Mouse (Mus musculus) thymus, adult 18-20 months (tissue): ENCODE results near the gene Tfip11.
A peak's percentile ranks its signal among the peaks of the same experiment; 100 is the strongest.

ENCODE experiments used
- DNase-seq, 2 experiments: peaks; one replicate each; pipeline ENCODE4 v3.0.0; 2022; ENCODE audit warnings: mixed read lengths in 2 of 2

The Tfip11 gene

DNA sequence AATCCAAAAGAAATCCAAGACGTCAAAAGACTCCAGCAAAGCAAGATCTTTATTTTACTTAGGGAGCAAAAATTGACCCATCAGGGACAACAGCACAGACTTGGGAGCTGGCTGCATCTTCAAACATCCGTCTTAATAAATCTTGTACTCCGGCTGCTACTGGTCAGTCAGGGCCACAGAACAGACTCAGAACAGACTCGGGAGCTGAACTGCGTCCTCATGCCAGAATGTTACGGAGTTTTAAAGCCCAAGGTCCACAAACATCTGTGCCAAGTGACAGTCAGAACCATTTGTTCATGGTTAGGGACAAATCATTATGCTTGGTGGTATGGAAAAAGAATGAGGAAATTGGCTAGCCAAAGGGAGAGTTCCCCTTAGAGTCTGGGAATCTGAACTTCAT is 2.9 kb upstream of the Tfip11 start:
- no peak for DNase-seq

- DNase-seq: peak; percentile 43 to 51
These were observed 1.3 kb upstream of the Tfip11 start for GRCm38 (mm10) chr5:112324637-112325545.

GRCm38 (mm10) chr5:112326446-112327009 is 370 bp downstream of the Tfip11 start:
- DNase-seq: no peak

DNA sequence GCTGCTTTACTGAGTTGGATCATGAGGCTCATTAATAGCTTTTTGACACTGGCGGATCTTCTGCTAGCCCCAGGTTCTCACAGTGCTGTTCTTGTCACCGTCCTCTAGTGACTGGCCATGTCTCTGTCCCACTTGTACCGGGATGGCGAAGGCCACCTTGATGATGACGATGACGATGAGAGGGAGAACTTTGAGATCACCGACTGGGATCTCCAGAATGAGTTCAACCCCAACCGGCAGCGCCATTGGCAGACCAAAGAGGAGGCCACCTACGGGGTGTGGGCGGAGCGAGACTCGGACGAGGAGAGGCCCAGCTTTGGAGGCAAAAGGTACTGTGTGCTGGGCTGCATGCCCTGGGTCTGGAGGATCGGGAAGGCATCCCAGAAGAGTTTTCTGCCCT is 1.7 kb downstream of the Tfip11 start:
- DNase-seq: no peak

- no peak for DNase-seq
These were observed 3.8 kb downstream of the Tfip11 start for GRCm38 (mm10) chr5:112329805-112330564.

DNA sequence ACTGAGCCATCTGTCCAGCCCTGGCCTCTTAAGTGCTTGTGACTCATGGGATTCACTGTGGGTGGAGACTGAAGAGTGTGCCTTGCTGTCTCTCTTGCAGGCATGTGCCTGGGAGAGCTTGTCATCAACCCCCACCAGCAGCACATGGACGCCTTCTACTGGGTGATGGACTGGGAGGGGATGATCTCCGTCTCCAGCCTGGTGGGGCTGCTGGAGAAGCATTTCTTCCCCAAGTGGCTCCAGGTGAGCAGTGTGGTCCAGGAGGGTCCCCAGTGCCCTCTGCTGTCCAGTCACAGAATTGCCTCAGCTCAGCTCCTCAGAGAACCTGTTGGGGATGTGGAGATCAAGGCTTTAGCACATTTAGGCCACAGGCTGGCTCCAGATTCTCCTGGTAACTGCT is 9.3 kb downstream of the Tfip11 start:
- DNase-seq: peak in 1 of 2 experiments; percentile 32

GRCm38 (mm10) chr5:112337004-112337403 is 10.8 kb downstream of the Tfip11 start:
- DNase-seq: no peak

GRCm38 (mm10) chr5:112339215-112339614 is 13.1 kb downstream of the Tfip11 start:
- DNase-seq: no peak

DNA sequence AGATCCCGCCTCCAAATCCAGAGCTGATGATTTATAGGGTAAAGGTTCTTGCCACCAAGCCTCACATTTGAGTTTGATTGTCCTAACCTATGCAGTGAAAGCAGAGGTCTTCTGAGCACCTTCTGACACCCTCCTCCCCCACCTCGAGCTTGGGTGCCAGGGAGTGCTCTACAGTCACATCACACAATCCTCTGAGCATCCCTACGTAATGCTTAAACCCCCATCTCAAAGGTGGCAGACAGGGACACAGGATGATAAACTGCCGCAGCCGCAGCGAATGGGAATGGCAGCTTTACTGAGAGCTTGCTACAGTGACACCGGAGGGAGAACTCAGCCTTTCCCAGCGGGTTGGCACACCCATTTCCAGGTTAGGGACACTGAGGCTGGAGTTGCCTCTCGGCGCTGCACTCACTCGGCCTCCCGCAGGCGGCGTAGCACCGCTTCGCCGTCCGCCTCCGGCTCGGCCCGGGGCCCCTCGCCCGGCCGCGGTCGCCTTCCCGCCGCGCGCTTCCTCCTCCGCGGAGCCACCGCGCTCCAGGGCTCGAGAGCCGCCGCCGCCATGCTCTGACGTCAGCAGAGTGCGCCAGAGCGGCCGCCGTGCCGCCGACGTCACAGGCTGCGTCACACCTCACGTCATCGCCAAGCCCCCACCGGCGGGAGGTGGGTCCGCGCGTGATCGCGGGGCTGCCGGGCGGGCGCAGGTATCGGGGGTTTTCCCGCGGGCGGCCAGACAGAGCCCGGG is 16.5 kb downstream of the Tfip11 start, which contains the start of the genes Srrd and Hps4:
Gene Srrd, minus strand, starts transcription at position 578 of the 742 bp plus-strand sequence.
Gene Hps4, plus strand, starts transcription at position 621 of the 742 bp plus-strand sequence.
- peak; percentile 67 to 72 for DNase-seq

GRCm38 (mm10) chr5:112343205-112343595 is 17.0 kb downstream of the Tfip11 start:
- DNase-seq: no peak

DNA sequence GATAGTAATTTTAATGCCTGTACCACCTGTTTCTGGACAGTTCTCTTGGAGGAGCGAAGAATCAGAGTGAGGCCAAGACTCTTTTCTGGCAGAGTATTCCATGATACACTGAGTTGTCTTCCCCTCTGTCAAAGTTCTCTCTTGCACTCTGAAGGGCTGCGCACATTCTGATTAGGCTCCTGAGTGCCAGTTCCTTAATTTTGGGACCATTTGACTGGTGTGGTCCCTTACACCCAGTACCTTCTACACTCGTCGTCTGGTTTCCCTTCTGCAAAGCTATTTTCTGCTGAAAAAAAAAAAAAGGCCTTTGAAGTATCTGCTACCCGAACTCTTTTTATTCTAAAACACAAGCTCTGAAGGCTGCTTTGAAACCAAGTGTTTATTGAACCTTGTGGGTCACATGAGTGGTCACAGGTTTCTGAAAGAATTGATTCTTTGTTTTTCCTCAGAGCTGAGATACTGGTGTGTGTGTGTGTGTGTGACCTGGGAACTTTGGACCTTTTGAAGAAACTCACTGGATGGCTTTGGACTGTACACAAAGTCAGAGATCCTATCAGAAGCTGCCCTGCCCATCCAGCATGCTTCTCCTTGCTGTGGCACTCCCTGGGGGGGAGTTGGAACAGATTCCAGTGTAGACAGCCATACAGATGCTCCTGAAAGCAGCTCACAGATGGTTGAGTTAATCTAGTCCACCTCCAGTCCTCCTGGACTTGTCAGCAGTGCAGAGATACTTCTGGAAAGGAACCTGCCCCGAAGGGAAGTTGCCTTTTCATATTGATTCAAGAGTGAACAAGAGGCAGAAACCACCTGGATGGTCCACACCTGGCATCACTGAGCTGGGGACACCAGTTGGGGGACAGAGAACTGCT is 18.2 kb downstream of the Tfip11 start:
- DNase-seq: no peak

DNA sequence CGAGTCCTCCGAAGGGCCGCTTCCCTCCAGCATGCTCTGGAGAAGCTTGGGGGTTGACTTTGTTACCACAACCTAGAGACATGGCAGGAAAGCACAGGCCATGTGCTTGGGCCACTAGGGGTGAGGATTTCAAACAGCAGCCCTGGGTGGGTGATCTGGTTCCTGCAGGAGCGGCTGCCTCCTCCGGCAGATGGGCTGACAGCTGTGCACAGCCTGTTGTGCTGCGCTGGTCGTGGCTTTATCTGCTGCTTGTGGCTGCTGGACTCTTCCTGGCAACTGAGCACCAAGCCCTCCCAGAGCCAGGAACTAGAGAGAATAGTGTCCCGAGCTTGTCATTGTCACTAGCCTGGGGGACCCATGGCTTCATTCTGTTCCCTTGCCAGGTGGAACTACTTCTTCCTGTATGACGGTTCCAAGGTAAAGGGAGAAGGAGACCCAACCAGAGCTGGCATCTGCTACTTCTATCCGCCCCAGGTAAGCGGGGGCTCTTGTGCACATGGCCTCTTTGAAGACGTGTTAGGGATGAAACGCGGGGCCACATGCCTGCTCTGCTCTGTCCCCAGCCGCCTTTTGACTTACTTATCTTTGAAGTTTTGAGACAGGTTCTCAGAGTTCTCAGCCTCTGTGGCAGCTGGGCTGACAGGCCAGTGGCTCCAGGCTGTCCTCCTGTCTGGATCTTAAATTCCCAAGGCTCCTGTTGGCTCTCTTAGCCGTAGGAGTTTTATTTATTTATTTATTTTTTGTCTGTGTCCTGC is 20.2 kb downstream of the Tfip11 start:
- DNase-seq: no peak

GRCm38 (mm10) chr5:112349169-112349568 is 23.0 kb downstream of the Tfip11 start:
- DNase-seq: no peak

DNA sequence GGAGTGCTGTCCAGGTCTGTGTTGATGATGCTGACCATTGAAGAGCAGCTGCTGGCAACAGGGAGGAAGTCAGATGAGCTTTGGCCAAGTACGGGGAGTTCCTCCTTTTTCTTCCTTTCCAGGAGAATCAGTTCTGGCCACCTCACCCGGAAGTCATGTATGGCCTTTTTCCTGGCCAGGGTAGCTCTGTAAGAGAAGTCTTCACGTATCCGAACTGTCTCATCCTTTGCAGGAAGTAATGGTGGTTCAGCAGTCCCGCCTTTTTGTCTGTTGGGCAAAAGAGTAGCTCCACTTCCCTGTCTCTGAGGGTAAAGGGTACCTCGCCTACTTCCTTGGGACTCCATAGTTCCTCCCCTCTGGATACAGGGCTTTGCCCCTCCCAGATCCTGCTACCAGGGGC is 29.3 kb downstream of the Tfip11 start:
- no peak for DNase-seq

DNA sequence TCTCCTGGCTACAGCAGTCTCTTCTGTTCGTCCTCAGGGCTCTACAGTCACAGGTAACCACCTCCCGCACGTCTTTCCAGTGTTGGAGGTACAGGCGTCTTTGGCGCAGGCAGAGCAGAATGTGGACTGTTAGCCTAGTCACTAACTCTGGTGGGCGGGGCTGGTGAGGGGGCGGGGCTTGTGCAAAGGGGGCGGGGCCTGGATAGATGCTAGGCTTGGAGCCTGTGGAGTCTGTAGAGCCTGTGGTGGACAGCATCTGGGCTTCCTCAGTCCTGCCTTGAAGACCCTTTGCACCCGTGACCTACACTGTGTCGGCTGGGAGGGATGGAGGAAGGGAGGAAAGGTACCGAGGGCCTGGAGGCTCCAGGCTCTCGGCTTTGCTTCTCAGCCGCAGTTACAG is 29.8 kb downstream of the Tfip11 start, which contains the start of gene Gm6583:
Gene Gm6583, minus strand, starts transcription at position 124 of the 400 bp plus-strand sequence.
- no peak for DNase-seq

- DNase-seq: no peak
These were observed 30.2 kb downstream of the Tfip11 start for GRCm38 (mm10) chr5:112356322-112356721.

GRCm38 (mm10) chr5:112359520-112359919 is 33.4 kb downstream of the Tfip11 start:
- DNase-seq: no peak

GRCm38 (mm10) chr5:112360077-112360476 is 33.9 kb downstream of the Tfip11 start:
- DNase-seq: no peak

- DNase-seq: no peak
These were observed 38.1 kb downstream of the Tfip11 start for GRCm38 (mm10) chr5:112364184-112364797.

DNA sequence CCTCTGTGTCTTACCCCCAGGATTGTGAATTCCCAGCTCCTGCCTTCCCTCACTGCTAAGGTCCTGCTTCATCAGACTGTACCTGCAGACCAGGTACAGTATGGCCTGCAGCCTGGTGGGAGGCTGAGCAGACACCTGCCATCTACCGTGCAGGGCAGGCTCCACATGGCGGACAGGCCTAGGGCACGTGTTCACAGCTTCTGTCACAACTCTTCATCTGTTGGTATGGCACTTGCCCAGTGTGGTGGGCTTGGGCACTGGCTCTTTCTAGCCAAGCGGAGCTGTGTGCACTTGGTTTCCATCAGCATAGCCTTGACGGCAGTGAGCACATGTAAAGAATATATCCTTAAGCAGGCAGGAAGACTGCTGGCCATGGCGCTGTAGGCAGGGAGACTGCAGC is 40.7 kb downstream of the Tfip11 start:
- DNase-seq: no peak
